Mouse (Mus musculus): ENCODE data around the gene Gm49380. TPM values are rescaled to one million over a fixed set of nuclear protein-coding genes. Genes with fewer than 3 reads are reported as not detected.

The Gm49380 gene
- polyA plus RNA-seq, 1 experiment = 1.6 TPM

DNA sequence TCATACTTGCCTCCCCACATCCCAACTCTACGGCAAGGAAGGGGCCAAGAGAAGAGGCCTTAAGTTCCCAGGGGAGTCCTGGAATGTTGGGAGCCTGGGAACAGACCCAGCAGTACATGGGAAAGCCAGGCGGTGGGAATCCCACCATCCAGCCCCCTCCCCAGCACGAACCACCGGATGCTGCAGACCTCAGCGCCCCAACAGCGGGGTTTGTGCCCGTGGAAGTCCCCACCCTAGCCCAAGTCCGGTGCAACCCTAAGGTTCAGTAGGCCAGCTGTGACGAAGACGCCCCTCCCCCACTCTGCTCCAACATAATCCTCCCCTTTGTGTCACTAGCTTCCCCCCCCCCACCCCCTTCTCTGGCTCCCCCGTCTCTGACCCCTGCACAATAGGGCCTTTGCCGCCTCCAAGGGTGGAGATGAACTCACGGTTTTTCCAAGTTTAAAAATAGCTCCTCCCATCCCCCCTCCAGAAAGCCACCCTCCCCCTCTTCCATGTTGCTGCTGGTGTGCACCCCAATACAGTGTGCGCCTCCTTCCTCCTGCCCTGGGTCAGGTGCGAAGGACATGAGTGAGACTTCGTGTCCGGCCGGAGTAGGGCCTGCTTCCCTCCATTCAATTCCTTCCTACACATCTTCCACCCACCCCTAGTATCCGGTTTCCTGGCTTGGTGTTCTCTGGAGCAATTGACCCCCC is 17.4 kb upstream of the Gm49380 start:
- no peak for TF ChIP-seq POLR2A (IDR thresholded peaks at IDR 0.05; ENCODE audit: control insufficient read depth, low read depth, low read length)
- no peak for TF ChIP-seq CTCF (IDR thresholded peaks at IDR 0.05; ENCODE audit: control insufficient read depth, insufficient read depth, insufficient replicate concordance, low read depth, low read length)
- H3K27ac ChIP-seq (ENCODE audit: control insufficient read depth, insufficient read depth, low read depth, low read length) = no peak overlapping the region; the same call in 1 of the 2 replicates
- no peaks in the 10 kb centered on the region for H3K27me3 ChIP-seq (ENCODE audit: control insufficient read depth, insufficient read depth, low read length)
- peaks cover 33% of the 10 kb centered on the region for H3K4me1 ChIP-seq (ENCODE audit: control insufficient read depth, insufficient read depth, low read length)
- H3K4me3 ChIP-seq (ENCODE audit: control insufficient read depth, low read depth, low read length) = no peak overlapping the region; the same call in none of the 2 replicates
- no peaks in the 10 kb centered on the region for H3K36me3 ChIP-seq (ENCODE audit: control insufficient read depth, insufficient read depth, low read length)

DNA sequence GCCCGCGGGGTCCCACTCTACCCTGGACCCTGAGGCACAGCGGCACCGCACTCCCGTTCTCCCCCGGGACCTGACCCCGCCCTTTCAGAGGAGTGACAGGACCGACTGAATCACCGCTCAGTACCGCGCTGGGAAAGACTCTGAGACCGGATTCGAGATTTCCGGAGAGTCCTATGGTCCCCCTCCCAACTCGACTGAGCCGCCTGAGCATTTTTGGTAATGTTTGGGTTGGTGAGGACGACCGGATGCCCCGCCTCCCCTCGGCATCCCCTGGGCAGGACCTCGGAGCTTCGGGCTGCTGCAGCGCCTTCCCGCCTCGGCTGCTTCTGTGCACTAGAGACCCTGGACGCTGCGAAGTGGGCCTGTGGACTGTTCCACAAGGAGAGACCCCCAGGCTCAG is 16.7 kb upstream of the Gm49380 start:
- H3K36me3 ChIP-seq (ENCODE audit: control insufficient read depth, insufficient read depth, low read length) = no peaks in the 10 kb centered on the region
- peaks cover 28% of the 10 kb centered on the region for H3K4me1 ChIP-seq (ENCODE audit: control insufficient read depth, insufficient read depth, low read length)
- peak overlapping the region; percentile 63; the same call in 1 of the 2 replicates for H3K27ac ChIP-seq (ENCODE audit: control insufficient read depth, insufficient read depth, low read depth, low read length)
- TF ChIP-seq CTCF (IDR thresholded peaks at IDR 0.05; ENCODE audit: control insufficient read depth, insufficient read depth, insufficient replicate concordance, low read depth, low read length) = no peak
- peak; percentile 11; the same call in 1 of the 2 replicates for TF ChIP-seq POLR2A (IDR thresholded peaks at IDR 0.05; ENCODE audit: control insufficient read depth, low read depth, low read length)
- no peaks in the 10 kb centered on the region for H3K27me3 ChIP-seq (ENCODE audit: control insufficient read depth, insufficient read depth, low read length)
- H3K4me3 ChIP-seq (ENCODE audit: control insufficient read depth, low read depth, low read length) = peak overlapping the region; percentile 57

DNA sequence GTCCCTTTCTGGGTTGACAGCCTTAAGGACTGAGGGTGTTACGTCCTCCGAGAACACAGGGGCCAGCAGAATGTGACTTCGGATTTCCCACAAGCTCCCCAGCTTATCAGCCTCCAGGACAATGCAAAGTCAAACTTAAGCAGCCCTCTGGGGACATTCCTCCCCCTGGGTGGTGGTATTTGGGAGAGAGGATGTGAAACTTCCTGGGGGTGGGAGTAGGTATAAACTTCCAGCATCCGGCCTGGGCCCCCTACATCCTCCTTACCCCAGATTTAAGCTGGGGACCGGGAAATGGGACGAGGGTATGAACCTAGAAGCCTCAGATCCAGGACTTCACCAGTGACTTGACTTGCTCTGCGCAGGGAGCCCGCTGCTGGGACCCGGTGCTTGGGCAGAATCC is 16.3 kb upstream of the Gm49380 start:
- Histone ChIP-seq H3K4me3 (ENCODE audit: control insufficient read depth, low read depth, low read length) (peak overlapping the region; percentile 57), H3K36me3 (ENCODE audit: control insufficient read depth, insufficient read depth, low read length) (no peaks in the 10 kb centered on the region), H3K27me3 (ENCODE audit: control insufficient read depth, insufficient read depth, low read length) (no peaks in the 10 kb centered on the region), H3K4me1 (ENCODE audit: control insufficient read depth, insufficient read depth, low read length) (peaks cover 24% of the 10 kb centered on the region), H3K27ac (ENCODE audit: control insufficient read depth, insufficient read depth, low read depth, low read length) (peak overlapping the region; percentile 63; the same call in 1 of the 2 replicates)
- no peak; the same call in 1 of the 2 replicates for TF ChIP-seq POLR2A (IDR thresholded peaks at IDR 0.05; ENCODE audit: control insufficient read depth, low read depth, low read length)
- TF ChIP-seq CTCF (IDR thresholded peaks at IDR 0.05; ENCODE audit: control insufficient read depth, insufficient read depth, insufficient replicate concordance, low read depth, low read length) = no peak

DNA sequence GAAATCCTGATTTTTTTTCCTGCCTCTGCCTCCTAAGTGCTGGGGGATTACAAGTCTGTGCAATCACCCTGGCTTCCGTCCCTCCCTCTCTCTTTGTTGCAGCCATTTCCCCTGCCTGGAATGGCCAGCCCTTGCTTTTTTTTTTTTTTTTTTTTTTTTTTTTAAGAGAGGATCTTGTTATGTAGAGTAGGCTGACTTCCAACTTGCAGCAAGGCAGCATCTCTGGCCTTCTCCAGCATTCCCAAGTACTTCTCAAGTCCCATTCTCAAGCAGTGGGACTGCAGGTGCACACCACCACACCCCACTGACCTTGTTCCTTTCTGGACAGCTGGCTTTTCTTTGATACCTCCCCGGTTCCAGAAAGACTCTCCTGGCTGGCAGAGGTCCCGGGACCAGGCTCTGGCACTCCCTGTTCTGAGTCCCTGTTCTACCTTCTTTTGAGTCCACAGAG is 14.1 kb upstream of the Gm49380 start:
- Histone ChIP-seq H3K4me3 (ENCODE audit: control insufficient read depth, low read depth, low read length) (no peak overlapping the region), H3K27me3 (ENCODE audit: control insufficient read depth, insufficient read depth, low read length) (no peaks in the 10 kb centered on the region), H3K4me1 (ENCODE audit: control insufficient read depth, insufficient read depth, low read length) (peaks cover 16% of the 10 kb centered on the region), H3K27ac (ENCODE audit: control insufficient read depth, insufficient read depth, low read depth, low read length) (no peak overlapping the region), H3K36me3 (ENCODE audit: control insufficient read depth, insufficient read depth, low read length) (no peaks in the 10 kb centered on the region)
- TF ChIP-seq POLR2A (IDR thresholded peaks at IDR 0.05; ENCODE audit: control insufficient read depth, low read depth, low read length) = no peak
- TF ChIP-seq CTCF (IDR thresholded peaks at IDR 0.05; ENCODE audit: control insufficient read depth, insufficient read depth, insufficient replicate concordance, low read depth, low read length) = no peak

DNA sequence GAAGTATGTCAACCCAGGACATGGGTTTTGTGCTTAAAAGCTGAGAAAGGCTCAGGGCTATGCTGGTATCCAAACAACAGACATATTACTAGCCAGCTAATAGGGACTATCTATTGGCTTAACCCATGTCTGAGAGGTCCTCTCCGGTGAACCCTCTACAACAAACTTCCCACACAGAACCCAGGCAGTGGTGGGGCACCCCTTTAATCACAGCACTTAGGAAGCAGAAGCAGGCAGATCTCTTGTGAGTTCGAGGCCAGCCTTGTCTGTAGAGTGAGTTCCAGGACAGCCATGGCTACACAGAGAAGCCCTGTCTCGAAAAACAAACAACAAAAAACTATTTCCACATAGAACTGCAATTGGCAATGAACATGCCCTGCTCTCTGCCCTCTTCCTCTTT is 13.4 kb upstream of the Gm49380 start:
- H3K4me1 ChIP-seq (ENCODE audit: control insufficient read depth, insufficient read depth, low read length) = peaks cover 16% of the 10 kb centered on the region
- no peaks in the 10 kb centered on the region for H3K36me3 ChIP-seq (ENCODE audit: control insufficient read depth, insufficient read depth, low read length)
- no peak overlapping the region for H3K4me3 ChIP-seq (ENCODE audit: control insufficient read depth, low read depth, low read length)
- TF ChIP-seq POLR2A (IDR thresholded peaks at IDR 0.05; ENCODE audit: control insufficient read depth, low read depth, low read length) (no peak), CTCF (IDR thresholded peaks at IDR 0.05; ENCODE audit: control insufficient read depth, insufficient read depth, insufficient replicate concordance, low read depth, low read length) (no peak)
- no peak overlapping the region for H3K27ac ChIP-seq (ENCODE audit: control insufficient read depth, insufficient read depth, low read depth, low read length)
- H3K27me3 ChIP-seq (ENCODE audit: control insufficient read depth, insufficient read depth, low read length) = no peaks in the 10 kb centered on the region

DNA sequence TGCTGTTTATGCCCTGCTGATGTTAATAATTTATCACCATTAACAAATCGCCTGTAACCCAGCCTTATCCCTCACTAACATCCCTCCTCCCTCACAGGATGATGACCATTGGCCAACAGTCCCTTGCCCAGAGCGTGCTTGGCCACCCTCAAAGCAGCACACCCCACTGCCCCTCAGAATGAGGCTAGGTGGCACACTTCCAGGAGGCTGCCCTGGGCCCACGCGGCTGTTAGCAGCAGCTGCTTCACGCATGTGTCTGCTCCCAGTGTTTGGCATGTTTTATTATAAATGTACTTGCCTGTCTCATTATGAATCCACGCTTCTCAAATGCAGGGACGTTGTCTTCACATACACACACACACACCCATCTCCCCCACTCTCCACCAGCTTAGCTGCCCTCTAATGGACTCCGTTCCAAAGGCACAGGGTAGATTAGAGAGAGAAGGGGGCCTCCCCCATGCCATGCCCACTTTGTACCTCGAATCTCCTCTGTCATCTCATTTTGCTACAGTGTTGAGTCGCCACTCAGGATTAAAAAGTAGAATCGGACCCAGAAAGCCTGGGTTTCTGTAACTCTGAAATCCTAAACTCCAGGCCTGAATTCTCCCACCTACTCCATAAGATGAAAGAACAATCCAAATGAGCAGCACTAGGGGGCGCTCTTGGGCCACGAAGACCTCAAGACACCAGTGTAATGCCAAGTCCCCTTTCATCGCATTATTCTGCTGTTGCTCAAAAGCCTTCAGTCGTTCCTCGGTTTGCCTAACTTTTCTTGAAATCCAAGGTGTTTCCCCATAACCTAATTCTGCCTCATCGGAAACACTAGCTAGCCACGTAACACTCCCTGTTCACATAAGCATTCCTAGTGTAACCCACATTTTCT is 12.5 kb upstream of the Gm49380 start:
- no peaks in the 10 kb centered on the region for H3K27me3 ChIP-seq (ENCODE audit: control insufficient read depth, insufficient read depth, low read length)
- H3K27ac ChIP-seq (ENCODE audit: control insufficient read depth, insufficient read depth, low read depth, low read length) = no peak overlapping the region
- no peak for TF ChIP-seq POLR2A (IDR thresholded peaks at IDR 0.05; ENCODE audit: control insufficient read depth, low read depth, low read length)
- TF ChIP-seq CTCF (IDR thresholded peaks at IDR 0.05; ENCODE audit: control insufficient read depth, insufficient read depth, insufficient replicate concordance, low read depth, low read length) = peak; percentile 81; the same call in 1 of the 2 replicates
- H3K4me3 ChIP-seq (ENCODE audit: control insufficient read depth, low read depth, low read length) = no peak overlapping the region
- H3K4me1 ChIP-seq (ENCODE audit: control insufficient read depth, insufficient read depth, low read length) = peaks cover 13% of the 10 kb centered on the region
- H3K36me3 ChIP-seq (ENCODE audit: control insufficient read depth, insufficient read depth, low read length) = no peaks in the 10 kb centered on the region

DNA sequence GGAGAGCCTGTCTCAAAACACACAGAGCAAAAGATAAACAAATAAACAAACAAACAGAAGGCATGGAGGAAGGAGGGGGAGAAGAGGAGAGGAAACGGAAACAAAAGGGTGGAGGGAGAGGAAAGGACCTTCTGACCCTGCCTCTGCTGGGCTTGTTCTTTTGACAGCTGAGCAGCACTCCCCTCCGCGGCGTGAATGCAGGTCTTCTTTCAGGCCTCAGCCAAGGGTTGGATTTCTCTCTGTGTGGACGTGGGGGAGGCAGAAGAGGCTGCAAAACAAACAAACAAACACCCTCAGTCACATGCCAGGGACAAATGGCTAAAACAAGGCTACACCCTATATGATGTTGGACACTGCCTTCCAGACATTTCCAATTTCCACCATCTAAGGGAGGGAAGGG is 11.7 kb upstream of the Gm49380 start:
- Histone ChIP-seq H3K27ac (ENCODE audit: control insufficient read depth, insufficient read depth, low read depth, low read length) (no peak overlapping the region), H3K4me1 (ENCODE audit: control insufficient read depth, insufficient read depth, low read length) (peaks cover 6% of the 10 kb centered on the region), H3K36me3 (ENCODE audit: control insufficient read depth, insufficient read depth, low read length) (no peaks in the 10 kb centered on the region), H3K4me3 (ENCODE audit: control insufficient read depth, low read depth, low read length) (no peak overlapping the region), H3K27me3 (ENCODE audit: control insufficient read depth, insufficient read depth, low read length) (no peaks in the 10 kb centered on the region)
- TF ChIP-seq CTCF (IDR thresholded peaks at IDR 0.05; ENCODE audit: control insufficient read depth, insufficient read depth, insufficient replicate concordance, low read depth, low read length) = no peak

Measured in testis, adult 2 months (tissue).